In the genomic region with DNA sequence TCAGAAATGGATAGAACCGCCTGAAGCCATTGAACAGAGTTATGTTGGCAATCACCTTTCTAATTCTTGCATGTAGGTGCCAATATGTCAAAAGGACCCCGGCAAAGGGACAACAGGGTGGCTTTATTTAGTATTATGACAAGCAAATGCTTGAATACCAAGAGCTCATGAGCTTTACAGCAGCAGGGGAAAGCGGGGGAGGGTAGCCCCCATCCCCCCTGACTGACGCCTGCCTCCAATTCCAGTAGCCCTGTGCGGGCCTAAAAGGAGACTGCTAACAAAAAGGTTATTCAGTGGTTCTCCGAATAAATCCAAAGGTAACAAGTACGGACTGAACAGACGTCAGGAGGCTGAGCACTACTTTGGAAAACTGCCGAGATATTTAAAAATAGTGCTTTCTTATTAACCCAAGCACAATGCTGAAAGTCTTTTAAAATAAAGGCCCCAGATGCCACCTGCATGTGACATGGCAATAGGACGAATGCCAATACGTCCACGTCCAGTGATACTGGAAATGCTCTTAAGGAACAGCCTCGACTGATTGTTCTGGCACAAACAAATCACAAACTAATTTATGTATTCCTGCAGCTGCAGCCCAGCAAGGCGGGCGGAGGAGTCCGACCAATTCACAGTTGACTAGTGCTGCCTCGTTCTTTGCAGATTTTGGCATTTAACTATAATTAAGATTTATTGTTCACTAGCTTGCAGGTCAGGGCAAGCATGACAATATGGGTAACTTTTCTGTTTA, we compare ENCODE assay signal across 10 mouse cellular contexts.
DNase-seq lines count a peak whose midpoint lies in the region; ATAC-seq lines count a peak whose summit lies in the region.
"Had no signal": no experiment of that assay in that cellular context is flagged by ENCODE, and none has a peak within 500 bp of the region (broad histone marks: within the 10 kb centered on the region; RNA-seq: fewer than 3 reads in every experiment).

No protein-coding gene starts in this region.

- no peaks in the 10 kb centered on the region for H3K27me3 ChIP-seq in forebrain, embryonic 14.5 days (replicated peaks; ENCODE audit: control insufficient read depth, insufficient read depth, low read length)
- H3K27me3 ChIP-seq in limb, embryonic 12.5 days: peaks cover 49% of the 10 kb centered on the region
- H3K27me3 ChIP-seq: liver, embryonic 12.5 days; Patski had no signal

- DNase-seq in adrenal gland, postnatal 14 days: peak; percentile 34
- DNase-seq in adrenal gland, adult 8-10 months: no peak
- peak; percentile 62 for DNase-seq in brain, adult 2 months (ENCODE audit: low read depth, low spot score)
- DNase-seq in forebrain, embryonic 14.5 days (ENCODE audit: low spot score): peak; percentile 94
- no peak for DNase-seq in urinary bladder, postnatal 4 days (ENCODE audit: low spot score in 2 of 2)
- DNase-seq in heart, postnatal 36 days: no peak
- DNase-seq in right cerebral cortex, postnatal 4 days: no peak

- H3K36me3 ChIP-seq in forebrain, embryonic 14.5 days (ENCODE audit: control insufficient read depth, insufficient read depth, low read length): no peaks in the 10 kb centered on the region
- no peaks in the 10 kb centered on the region for H3K36me3 ChIP-seq in limb, embryonic 12.5 days
- H3K36me3 ChIP-seq: liver, embryonic 12.5 days had no signal

- H3K27ac ChIP-seq in forebrain, embryonic 14.5 days (ENCODE audit: low read depth, low read length): peak overlapping the region; percentile 78
- H3K27ac ChIP-seq in limb, embryonic 12.5 days: peak overlapping the region; percentile 53; the same call in 1 of the 2 replicates
- H3K27ac ChIP-seq: liver, embryonic 12.5 days had no signal

- peaks cover 40% of the 10 kb centered on the region for H3K4me1 ChIP-seq in forebrain, embryonic 14.5 days (ENCODE audit: control insufficient read depth, insufficient read depth, low read length)
- H3K4me1 ChIP-seq in limb, embryonic 12.5 days (replicated peaks): peaks cover 38% of the 10 kb centered on the region

- H3K9me3 ChIP-seq in forebrain, embryonic 14.5 days (replicated peaks; ENCODE audit: control insufficient read depth, low read length): no peaks in the 10 kb centered on the region
- H3K9me3 ChIP-seq in limb, embryonic 12.5 days: no peaks in the 10 kb centered on the region
- H3K9me3 ChIP-seq: liver, embryonic 12.5 days had no signal

- peak overlapping the region; percentile 37 for H3K4me2 ChIP-seq in forebrain, embryonic 14.5 days (ENCODE audit: low read length)
- H3K4me2 ChIP-seq in limb, embryonic 12.5 days: peak overlapping the region; percentile 33
- H3K4me2 ChIP-seq: liver, embryonic 12.5 days had no signal

- H3K9ac ChIP-seq in forebrain, embryonic 14.5 days (ENCODE audit: low read length): peak overlapping the region; percentile 37; the same call in 1 of the 2 replicates
- H3K9ac ChIP-seq in limb, embryonic 12.5 days (replicated peaks): no peak overlapping the region
- H3K9ac ChIP-seq: liver, embryonic 12.5 days had no signal

- ATAC-seq in forebrain, embryonic 14.5 days: peak; percentile 86
- ATAC-seq in limb, embryonic 12.5 days (ENCODE audit: insufficient number of reproducible peaks, insufficient read depth, low FRiP score, low TSS enrichment, low read depth): no peak
- ATAC-seq: liver, embryonic 12.5 days; Patski had no signal

- intact Hi-C loops in heart, postnatal 36 days (cut with DNase I): no loop called here

- no peak overlapping the region for H3K4me3 ChIP-seq in forebrain, embryonic 14.5 days (ENCODE audit: low read depth, low read length)
- no peak overlapping the region for H3K4me3 ChIP-seq in limb, embryonic 12.5 days (replicated peaks)
- H3K4me3 ChIP-seq: liver, embryonic 12.5 days had no signal

- 6% methylated on average over 17 of the region's 17 CpGs for WGBS in forebrain, embryonic 14.5 days
- WGBS in limb, embryonic 12.5 days: 35% methylated on average over 17 of the region's 17 CpGs

Comparison
In these comparisons a context has a peak if more than half of its experiments do, and no peak if none do; other contexts are left out.
1. DNase-seq: peak in adrenal gland, postnatal 14 days (single experiment), brain, adult 2 months (single experiment) and forebrain, embryonic 14.5 days (single experiment); none in adrenal gland, adult 8-10 months (single experiment), urinary bladder, postnatal 4 days (0 of 2), heart, postnatal 36 days (0 of 2) and right cerebral cortex, postnatal 4 days (single experiment).